In genomic region chr15:85580483-85580882, GRCm38 (mm10) we compare ENCODE assay signal across 9 mouse cellular contexts. TPM values are rescaled to one million over a fixed set of nuclear protein-coding genes. Genes with fewer than 3 reads are reported as not detected.
DNase-seq lines count a peak whose midpoint lies in the region; ATAC-seq and TF ChIP-seq lines count a peak whose summit lies in the region.
"Had no signal": no experiment of that assay in that cellular context is flagged by ENCODE, and none has a peak within 500 bp of the region (broad histone marks: within the 10 kb centered on the region; RNA-seq: fewer than 3 reads in every experiment).

No protein-coding gene starts in this region.

- H3K36me3 ChIP-seq in intestine, postnatal 0 days (ENCODE audit: control insufficient read depth, insufficient read depth), result no peaks in the 10 kb centered on the region

- H3K4me2 ChIP-seq in intestine, postnatal 0 days (replicated peaks; ENCODE audit: low read depth), result peak overlapping the region; percentile 77

- no peak overlapping the region for H3K27ac ChIP-seq in intestine, postnatal 0 days (ENCODE audit: low read depth, low read length)
- H3K27ac ChIP-seq: macrophage had no signal

- ATAC-seq in intestine, postnatal 0 days, result no peak
- no peak for ATAC-seq in cerebellum, adult (ENCODE audit: insufficient number of reproducible peaks, low FRiP score, low TSS enrichment)

- peaks cover 91% of the 10 kb centered on the region for H3K27me3 ChIP-seq in intestine, postnatal 0 days (replicated peaks; ENCODE audit: control insufficient read depth, insufficient read depth, low read length)

- no peaks in the 10 kb centered on the region for H3K4me1 ChIP-seq in intestine, postnatal 0 days (replicated peaks; ENCODE audit: control insufficient read depth, insufficient read depth, low read length)

- TF ChIP-seq CTCF in intestine, postnatal 0 days (IDR thresholded peaks at IDR 0.05; ENCODE audit: low read depth), result no peak

- H3K4me3 ChIP-seq in intestine, postnatal 0 days (ENCODE audit: low read depth, low read length), result peak overlapping the region; percentile 46

- no peaks in the 10 kb centered on the region for H3K9me3 ChIP-seq in intestine, postnatal 0 days (ENCODE audit: control insufficient read depth)

- DNase-seq in urinary bladder, adult 18-20 months (ENCODE audit: low spot score in 2 of 2), result peak; percentile 41 to 58
- DNase-seq in urinary bladder, postnatal 10 days (ENCODE audit: low spot score), result no peak
- DNase-seq in lung, postnatal 4 days, result peak; percentile 45 to 69
- DNase-seq in thymus, postnatal 10 days (ENCODE audit: low spot score in 2 of 2), result no peak
- no peak for DNase-seq in frontal cortex, adult 2 months (ENCODE audit: extremely low spot score in 1 of 2, low spot score in 1 of 2)
- DNase-seq in Muller cell, postnatal 12 days (ENCODE audit: inconsistent ontology term), result no peak

- under 1% methylated on average over 38 of the region's 47 CpGs for WGBS in intestine, postnatal 0 days

- H3K9ac ChIP-seq in intestine, postnatal 0 days (ENCODE audit: low read depth, low read length), result no peak overlapping the region

RNA-seq across cellular contexts. Expression of gene Wnt7b, which starts 1.8 kb away (rescaled TPM):
- polyA plus RNA-seq in intestine, postnatal 0 days (2015; fragmentation: Nextera tagmentation; extraction: Ambion mirVana), result 0.14 and 0.27 TPM in 2 replicates
- polyA plus RNA-seq in frontal cortex, adult 2 months (2012; rRNA removed), result 25.2 and 38.7 TPM in 2 replicates
- polyA plus RNA-seq: macrophage had no signal

Comparison
In these comparisons a context has a peak if more than half of its experiments do, and no peak if none do; other contexts are left out.
1. DNase-seq: peak in urinary bladder, adult 18-20 months (2 of 2) and lung, postnatal 4 days (2 of 2); none in urinary bladder, postnatal 10 days (single experiment), thymus, postnatal 10 days (0 of 2), frontal cortex, adult 2 months (0 of 2) and Muller cell, postnatal 12 days (single experiment).
2. RNA of gene Wnt7b, which starts 1.8 kb away (polyA plus RNA-seq): 25.2 to 38.7 TPM in frontal cortex, adult 2 months; 0.14 to 0.27 TPM in intestine, postnatal 0 days; every median in the first group is over 10 times any median in the second.